Mouse (Mus musculus) brown adipose tissue, adult 24 weeks (tissue): Measurements from ENCODE around the gene Foxp1. TPM values are rescaled to one million over a fixed set of nuclear protein-coding genes. Genes with fewer than 3 reads are reported as not detected.

Experiments used
- H3K27ac ChIP-seq: fragments of 200-500 bp; replicated peaks from 2 replicates; pipeline ENCODE4 v1.5.1; 2012; ENCODE audit warnings: low read depth, mild to moderate bottlenecking, low read length
- H3K4me1 ChIP-seq: fragments of 200-500 bp; 2 replicates; pipeline ENCODE4 v1.6.1; 2012; ENCODE audit warnings: low read length, mixed read lengths; ENCODE audit not compliant: control insufficient read depth, insufficient read depth, insufficient read length
- H3K4me3 ChIP-seq: fragments of 200-500 bp; 2 replicates; pipeline ENCODE4 v1.5.1; 2012; ENCODE audit warnings: low read depth, mild to moderate bottlenecking, low read length, moderate library complexity; ENCODE audit not compliant: insufficient read depth
- polyA plus RNA-seq: library from polyadenylated mRNA; stranded (reverse); fragments of >200 nt; gene quantifications from 2 replicates; pipeline ENCODE4 v1.2.4, GENCODE M21; 2012; ENCODE audit not compliant: missing spikeins, insufficient read depth, insufficient read length

Gene Foxp1
- polyA plus RNA-seq, 1 experiment = 10.1 TPM

GRCm38 (mm10) chr6:98930652-98931300 is 591.7 kb downstream of the Foxp1 start:
- Histone ChIP-seq H3K4me3 (no peak overlapping the region), H3K27ac (no peak overlapping the region), H3K4me1 (no peaks in the 10 kb centered on the region)

DNA sequence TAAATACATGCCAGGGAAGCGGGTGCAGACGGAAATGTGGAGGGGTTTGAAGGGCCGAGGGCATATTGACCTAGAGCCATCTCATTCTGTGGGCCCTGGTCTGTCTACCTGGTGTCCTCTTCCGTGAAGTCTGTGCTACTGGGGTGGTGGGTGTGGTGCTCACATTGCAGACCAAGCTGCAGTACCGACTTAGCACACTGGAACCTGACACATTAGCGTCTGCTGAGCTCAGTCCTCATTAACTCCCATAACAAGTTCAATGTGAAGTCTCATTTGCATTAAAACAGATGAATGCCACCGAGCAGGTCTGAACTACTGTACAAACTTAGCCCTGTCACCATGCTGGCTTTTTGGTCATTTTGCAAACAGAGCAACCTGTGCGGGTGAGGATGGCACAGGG is 594.2 kb downstream of the Foxp1 start:
- Histone ChIP-seq H3K4me1 (no peaks in the 10 kb centered on the region), H3K4me3 (no peak overlapping the region), H3K27ac (no peak overlapping the region)

DNA sequence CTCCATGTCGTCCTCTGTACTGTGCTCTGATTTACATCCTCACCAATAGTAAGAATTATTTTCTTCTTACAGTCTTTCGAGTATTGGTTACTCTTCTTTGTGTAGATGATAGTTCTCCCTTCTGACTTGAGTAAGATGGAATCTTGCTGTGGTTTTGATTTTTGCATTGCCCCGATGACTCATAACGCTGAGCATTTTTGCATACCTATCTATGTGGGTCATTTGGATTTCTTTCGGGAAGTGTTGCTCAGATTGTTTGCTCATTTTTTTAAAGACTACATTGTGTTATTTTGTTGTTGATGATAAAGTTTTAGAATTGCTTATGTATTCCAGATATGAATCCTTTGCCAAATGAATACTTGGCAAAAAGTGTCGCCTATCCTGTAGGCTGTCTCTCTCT is 621.3 kb downstream of the Foxp1 start:
- no peak overlapping the region for H3K4me3 ChIP-seq
- H3K4me1 ChIP-seq = no peaks in the 10 kb centered on the region
- no peak overlapping the region for H3K27ac ChIP-seq

GRCm38 (mm10) chr6:98878208-98878607 is 644.3 kb downstream of the Foxp1 start:
- no peak overlapping the region for H3K4me3 ChIP-seq
- no peaks in the 10 kb centered on the region for H3K4me1 ChIP-seq
- no peak overlapping the region for H3K27ac ChIP-seq

DNA sequence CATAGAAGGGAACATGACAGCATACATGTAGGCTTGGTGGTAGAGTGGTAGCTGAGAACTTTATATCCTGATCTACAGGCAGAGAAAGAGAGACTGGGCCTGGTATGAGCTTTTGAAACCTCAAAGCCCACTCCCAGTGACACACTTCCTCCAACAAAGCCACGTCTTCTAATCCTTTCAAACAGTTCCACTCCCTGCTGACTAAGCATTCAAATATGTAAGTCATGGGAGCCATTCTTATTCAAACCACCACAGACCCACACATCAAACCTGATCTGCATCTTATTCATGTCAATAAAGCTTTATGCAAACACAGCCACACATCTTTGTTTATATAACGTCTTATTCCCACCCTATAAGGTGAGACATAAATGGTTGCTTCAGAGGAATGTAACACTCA is 646.1 kb downstream of the Foxp1 start:
- Histone ChIP-seq H3K4me1 (no peaks in the 10 kb centered on the region), H3K4me3 (no peak overlapping the region), H3K27ac (no peak overlapping the region)

Other genes starting within 250 kb of the Foxp1 start
- 113 and 125 TPM in 2 replicates for gene Eif4e3, start 144.1 kb upstream of the Foxp1 start, polyA plus RNA-seq
- not detected in 2 replicates for gene Gm20696, start 144.1 kb upstream of the Foxp1 start, polyA plus RNA-seq
- 0.44 and 0.63 TPM in 2 replicates for gene Gpr27, start 170.0 kb upstream of the Foxp1 start, polyA plus RNA-seq
- not detected in 2 replicates for gene Prok2, start 203.7 kb upstream of the Foxp1 start, polyA plus RNA-seq